Mouse (Mus musculus): Measurements from ENCODE around the gene C1qa.

C1qa gene

DNA sequence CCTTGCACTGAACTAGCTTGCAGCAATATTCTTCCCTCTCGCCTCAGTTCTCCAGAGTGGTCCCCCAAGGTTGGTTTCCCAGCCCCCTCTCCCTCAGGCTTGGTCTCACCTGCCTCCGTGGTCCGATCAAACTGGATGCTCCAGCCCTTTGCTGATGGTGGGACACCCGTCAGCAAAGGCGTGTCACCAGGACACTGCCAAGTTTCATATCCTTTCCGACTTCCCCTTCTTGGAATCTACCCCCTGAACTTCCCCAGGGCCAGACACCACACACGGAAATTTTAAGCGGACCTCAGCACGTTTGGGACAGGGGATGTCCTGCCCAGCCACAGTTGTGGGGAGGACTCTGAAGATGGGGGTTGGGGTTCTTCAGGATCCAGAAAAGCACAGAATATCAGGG lies at the start of gene C1qa:
Gene C1qa (minus strand): TSS at position 167 of the 400 bp plus-strand sequence.
- no peak for DNase-seq (ENCODE audit: low read depth, low spot score)

DNA sequence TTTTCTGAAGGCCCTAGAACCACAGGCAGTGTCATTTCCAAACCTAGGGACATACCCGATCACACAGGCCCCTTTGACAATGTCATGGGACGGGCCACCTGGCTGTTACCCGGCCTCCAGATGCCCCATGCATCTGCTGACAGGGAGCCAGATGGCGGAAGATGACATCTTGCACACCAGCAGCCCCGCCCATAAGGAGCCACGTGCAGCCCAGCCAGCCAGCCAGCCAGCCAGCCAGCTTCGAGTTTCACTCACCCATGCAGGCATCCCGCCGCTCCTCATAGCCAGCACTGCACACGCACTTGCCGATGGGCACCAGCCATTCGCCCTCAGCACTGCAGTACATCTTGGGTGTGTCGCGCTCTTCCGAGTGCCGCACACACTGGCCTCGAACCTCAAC lies 46.8 kb upstream of the C1qa start:
- no peak for DNase-seq (ENCODE audit: low read depth, low spot score)

GRCm38 (mm10) chr4:136944558-136945350 lies 46.2 kb upstream of the C1qa start:
- no peak for DNase-seq (ENCODE audit: low read depth, low spot score)

DNA sequence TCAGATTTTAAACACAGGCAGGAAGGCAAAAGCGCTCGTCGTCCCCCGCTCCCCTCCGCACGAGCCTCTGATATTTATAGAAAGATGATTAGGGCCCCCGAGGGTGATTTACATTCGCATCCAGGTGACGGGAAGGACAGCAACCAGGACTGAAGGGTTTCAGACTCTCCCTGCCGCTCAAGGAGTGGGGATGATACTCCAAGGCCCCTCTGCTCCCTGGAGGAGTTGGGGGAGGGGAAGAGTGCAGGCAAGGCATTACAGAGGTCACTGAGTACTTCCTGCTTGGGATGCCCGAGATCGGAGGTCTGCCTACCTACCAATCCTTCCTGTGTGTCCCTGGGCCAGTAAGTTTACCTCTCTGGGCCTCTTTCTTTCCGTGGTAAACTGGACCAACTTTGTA lies 44.6 kb upstream of the C1qa start:
- no peak for DNase-seq (ENCODE audit: low read depth, low spot score)

DNA sequence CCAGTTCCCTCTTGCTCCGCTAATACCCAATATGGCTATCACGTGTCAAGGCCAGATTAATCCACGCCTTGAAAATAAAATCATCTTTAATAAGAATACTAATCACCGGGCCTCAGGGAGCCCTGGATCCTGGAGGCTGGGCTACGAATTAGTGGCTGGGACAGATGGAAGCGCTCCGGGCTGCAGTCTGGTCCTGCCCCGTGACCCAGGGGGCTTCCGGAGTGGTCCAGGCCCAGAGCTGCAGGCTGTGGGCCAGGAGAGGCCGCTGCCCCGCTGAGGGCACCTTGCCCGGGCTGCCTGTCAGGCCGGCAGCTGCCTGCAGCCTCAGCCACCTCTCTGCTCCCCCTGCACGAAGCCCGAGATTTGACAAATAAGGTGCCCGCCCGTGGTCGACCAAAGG lies 44.2 kb upstream of the C1qa start:
- DNase-seq (ENCODE audit: low read depth, low spot score): no peak

DNA sequence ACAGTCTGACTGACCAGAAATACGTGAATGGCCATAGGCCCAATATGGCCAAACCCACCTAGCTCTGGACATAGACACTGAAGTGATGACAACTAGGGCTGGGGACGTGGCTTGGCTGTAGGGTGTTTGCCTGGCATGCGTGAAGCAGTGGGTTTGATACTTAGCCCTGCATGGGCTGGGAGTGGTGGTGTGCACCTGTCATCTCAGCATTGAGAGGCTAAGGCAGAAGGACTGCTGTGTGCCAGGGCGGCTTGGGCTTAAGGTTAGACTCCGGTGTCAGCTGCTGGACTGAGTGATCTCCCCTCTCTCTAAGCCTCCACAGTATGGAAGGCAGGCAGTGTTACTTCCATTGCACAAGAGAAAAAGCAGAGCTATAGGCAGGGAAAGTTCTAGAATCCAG lies 39.3 kb upstream of the C1qa start:
- no peak for DNase-seq (ENCODE audit: low read depth, low spot score)

GRCm38 (mm10) chr4:136937344-136937743 lies 38.7 kb upstream of the C1qa start:
- no peak for DNase-seq (ENCODE audit: low read depth, low spot score)

- no peak for DNase-seq (ENCODE audit: low read depth, low spot score)
Measured at GRCm38 (mm10) chr4:136934746-136935613, 36.4 kb upstream of the C1qa start.

- no peak for DNase-seq (ENCODE audit: low read depth, low spot score)
Measured at GRCm38 (mm10) chr4:136930474-136930873, 31.9 kb upstream of the C1qa start.

GRCm38 (mm10) chr4:136928928-136929327 lies 30.3 kb upstream of the C1qa start:
- no peak for DNase-seq (ENCODE audit: low read depth, low spot score)

DNA sequence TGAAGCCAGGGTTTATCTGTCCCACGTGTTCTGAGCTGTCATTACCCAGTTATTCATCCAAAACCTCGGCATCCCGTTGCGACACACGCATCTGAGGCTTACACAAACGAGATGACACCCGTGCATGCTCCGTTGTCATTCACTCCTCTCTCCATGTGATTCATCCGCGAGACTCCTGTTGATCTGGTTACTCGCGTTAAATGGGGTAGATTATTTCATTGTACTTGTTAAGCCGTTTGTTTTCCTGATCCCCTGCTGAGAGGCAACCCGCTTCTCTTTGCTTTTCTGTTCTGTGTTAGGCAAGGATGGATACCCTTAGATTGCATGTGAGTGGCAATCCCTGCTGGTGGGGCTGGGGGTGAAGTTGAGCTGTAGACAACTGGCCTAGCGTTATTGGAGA lies 27.2 kb upstream of the C1qa start:
- no peak for DNase-seq (ENCODE audit: low read depth, low spot score)

- no peak for DNase-seq (ENCODE audit: low read depth, low spot score)
Measured at GRCm38 (mm10) chr4:136924529-136924928, 25.9 kb upstream of the C1qa start.

GRCm38 (mm10) chr4:136919526-136919925 lies 20.9 kb upstream of the C1qa start:
- no peak for DNase-seq (ENCODE audit: low read depth, low spot score)

DNA sequence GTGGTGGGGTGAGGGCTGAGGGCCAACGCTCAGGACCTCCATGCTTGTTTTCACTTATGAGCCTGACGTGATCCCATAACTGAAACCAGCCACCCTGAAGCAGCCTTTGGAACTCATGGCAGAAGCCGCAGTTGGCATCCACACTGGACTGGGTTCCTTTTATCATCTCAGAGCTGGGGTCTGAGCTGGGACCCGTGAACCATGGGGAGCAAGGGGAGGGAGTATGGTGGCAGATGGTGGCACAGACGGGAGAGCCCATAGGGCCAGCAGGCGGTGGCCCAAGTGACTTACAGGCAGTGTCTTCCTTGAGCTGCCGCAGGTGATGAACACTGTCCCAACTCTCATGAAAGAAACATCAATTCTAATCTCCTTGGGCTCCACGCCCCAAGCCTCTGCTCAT lies 20.2 kb upstream of the C1qa start:
- DNase-seq (ENCODE audit: low read depth, low spot score): no peak

GRCm38 (mm10) chr4:136917165-136917524 lies 18.5 kb upstream of the C1qa start:
- DNase-seq (ENCODE audit: low read depth, low spot score): no peak

- no peak for DNase-seq (ENCODE audit: low read depth, low spot score)
Measured at GRCm38 (mm10) chr4:136916359-136917164, 18.0 kb upstream of the C1qa start.

DNA sequence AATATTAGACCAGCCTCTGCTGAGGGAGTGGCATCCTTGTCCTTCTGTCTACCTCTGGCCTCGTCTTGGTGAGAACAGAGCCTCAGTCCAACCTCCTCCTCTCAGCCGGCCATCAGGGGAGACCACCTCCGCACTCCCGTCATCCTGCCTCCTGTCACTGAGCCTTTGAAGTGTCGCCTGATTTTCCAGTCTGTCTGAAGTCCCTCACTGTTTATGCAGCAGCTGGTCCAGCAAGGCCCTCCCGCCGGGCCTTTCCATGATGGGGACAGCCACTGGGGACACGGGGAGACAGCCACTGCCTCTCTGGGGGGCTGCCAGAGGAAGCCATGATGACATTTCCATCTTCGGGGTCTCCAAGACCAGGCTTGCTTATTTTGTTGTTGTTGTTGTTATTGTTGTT lies 14.2 kb upstream of the C1qa start:
- no peak for DNase-seq (ENCODE audit: low read depth, low spot score)

GRCm38 (mm10) chr4:136911804-136912203 lies 13.2 kb upstream of the C1qa start:
- DNase-seq (ENCODE audit: low read depth, low spot score): no peak

GRCm38 (mm10) chr4:136911211-136911646 lies 12.6 kb upstream of the C1qa start:
- DNase-seq (ENCODE audit: low read depth, low spot score): no peak

DNA sequence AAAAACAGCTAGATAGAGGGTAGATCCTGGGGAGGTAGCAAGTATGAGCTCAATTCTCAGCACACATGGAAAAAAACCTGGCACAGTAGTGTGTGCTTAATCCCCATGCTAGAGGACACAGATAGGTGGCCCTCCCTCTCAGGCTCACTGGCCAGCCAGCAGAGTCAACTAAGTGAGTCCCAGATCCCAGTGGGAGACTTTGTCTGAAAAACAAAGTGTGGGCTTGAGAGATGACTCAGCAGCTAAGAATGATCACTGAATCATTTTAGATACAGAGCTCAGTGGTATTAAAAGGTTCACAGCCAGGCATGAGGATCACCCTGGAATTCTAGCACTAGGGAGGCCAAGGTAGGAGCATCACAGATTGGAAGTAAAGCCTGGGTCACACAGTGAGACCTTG lies 9.2 kb upstream of the C1qa start:
- DNase-seq (ENCODE audit: low read depth, low spot score): no peak

GRCm38 (mm10) chr4:136907033-136907432 lies 8.4 kb upstream of the C1qa start:
- DNase-seq (ENCODE audit: low read depth, low spot score): no peak
